Mouse (Mus musculus): ENCODE results near the gene Pafah1b1. TPM values are rescaled to one million over a fixed set of nuclear protein-coding genes. Genes with fewer than 3 reads are reported as not detected.

Pafah1b1 gene
- polyA plus RNA-seq, 2 experiments: 57.6 to 68.1 TPM

- no peak overlapping the region for H3K27ac ChIP-seq (replicated peaks; ENCODE audit: low read depth, low read length)
- H3K27me3 ChIP-seq (ENCODE audit: control insufficient read depth, insufficient read depth, low read length): no peaks in the 10 kb centered on the region
- no peak for ATAC-seq (ENCODE audit: low FRiP score, low read depth)
These were observed 87.0 kb downstream of the Pafah1b1 start for GRCm38 (mm10) chr11:74637486-74637885.

GRCm38 (mm10) chr11:74634490-74635275 is 89.8 kb downstream of the Pafah1b1 start:
- WGBS: 63% methylated on average over 5 of the region's 5 CpGs
- no peak for ATAC-seq (ENCODE audit: low FRiP score, low read depth)
- DNase-seq (ENCODE audit: low spot score): peak; percentile 85
- peaks cover 14% of the 10 kb centered on the region for H3K4me1 ChIP-seq (ENCODE audit: control insufficient read depth, insufficient read depth, low read length)
- H3K9me3 ChIP-seq (ENCODE audit: control insufficient read depth, low read length): no peaks in the 10 kb centered on the region
- TF ChIP-seq POLR2A (IDR thresholded peaks at IDR 0.05; ENCODE audit: borderline replicate concordance, extremely low read depth, insufficient read depth, insufficient read length): no peak
- no peak overlapping the region for H3K4me2 ChIP-seq (replicated peaks; ENCODE audit: low read depth, low read length, severe bottlenecking)
- no peaks in the 10 kb centered on the region for H3K36me3 ChIP-seq (ENCODE audit: control insufficient read depth, insufficient read depth, low read length)
- H3K27me3 ChIP-seq (ENCODE audit: control insufficient read depth, insufficient read depth, low read length): no peaks in the 10 kb centered on the region
- H3K27ac ChIP-seq (replicated peaks; ENCODE audit: low read depth, low read length): no peak overlapping the region
- H3K4me3 ChIP-seq (replicated peaks; ENCODE audit: low read length): no peak overlapping the region
- no peak overlapping the region for H3K9ac ChIP-seq (ENCODE audit: low read depth, low read length, severe bottlenecking)

More at GRCm38 (mm10) chr11:74637486-74637885, 87.0 kb downstream of the Pafah1b1 start:
- DNase-seq (ENCODE audit: low spot score): no peak
- Histone ChIP-seq H3K36me3 (ENCODE audit: control insufficient read depth, insufficient read depth, low read length) (no peaks in the 10 kb centered on the region), H3K9ac (ENCODE audit: low read depth, low read length, severe bottlenecking) (peak overlapping the region; percentile 90), H3K9me3 (ENCODE audit: control insufficient read depth, low read length) (no peaks in the 10 kb centered on the region), H3K4me3 (replicated peaks; ENCODE audit: low read length) (peak overlapping the region; percentile 76), H3K4me1 (ENCODE audit: control insufficient read depth, insufficient read depth, low read length) (peaks cover 14% of the 10 kb centered on the region), H3K4me2 (replicated peaks; ENCODE audit: low read depth, low read length, severe bottlenecking) (peak overlapping the region; percentile 92)
- 21% methylated on average over 8 of the region's 8 CpGs for WGBS
- no peak for TF ChIP-seq POLR2A (IDR thresholded peaks at IDR 0.05; ENCODE audit: borderline replicate concordance, extremely low read depth, insufficient read depth, insufficient read length)

- no peaks in the 10 kb centered on the region for H3K9me3 ChIP-seq (ENCODE audit: control insufficient read depth, low read length)
- no peak overlapping the region for H3K27ac ChIP-seq (replicated peaks; ENCODE audit: low read depth, low read length)
- no peaks in the 10 kb centered on the region for H3K27me3 ChIP-seq (ENCODE audit: control insufficient read depth, insufficient read depth, low read length)
- DNase-seq (ENCODE audit: low spot score) (no peak), ATAC-seq (ENCODE audit: low FRiP score, low read depth) (no peak)
- H3K4me2 ChIP-seq (replicated peaks; ENCODE audit: low read depth, low read length, severe bottlenecking): no peak overlapping the region
- no peak overlapping the region for H3K4me3 ChIP-seq (replicated peaks; ENCODE audit: low read length)
- peaks cover under 1% of the 10 kb centered on the region; the same call in 1 of the 2 replicates for H3K4me1 ChIP-seq (ENCODE audit: control insufficient read depth, insufficient read depth, low read length)
- TF ChIP-seq POLR2A (IDR thresholded peaks at IDR 0.05; ENCODE audit: borderline replicate concordance, extremely low read depth, insufficient read depth, insufficient read length): no peak
- WGBS: 71% methylated on average over 7 of the region's 7 CpGs
- no peaks in the 10 kb centered on the region for H3K36me3 ChIP-seq (ENCODE audit: control insufficient read depth, insufficient read depth, low read length)
- no peak overlapping the region for H3K9ac ChIP-seq (ENCODE audit: low read depth, low read length, severe bottlenecking)
These were observed 92.3 kb downstream of the Pafah1b1 start for GRCm38 (mm10) chr11:74631880-74632789.

- H3K4me1 ChIP-seq (ENCODE audit: control insufficient read depth, insufficient read depth, low read length): no peaks in the 10 kb centered on the region
- H3K9ac ChIP-seq (ENCODE audit: low read depth, low read length, severe bottlenecking): no peak overlapping the region
- H3K9me3 ChIP-seq (ENCODE audit: control insufficient read depth, low read length): no peaks in the 10 kb centered on the region
- no peak for DNase-seq (ENCODE audit: low spot score)
- ATAC-seq (ENCODE audit: low FRiP score, low read depth): no peak
- H3K36me3 ChIP-seq (ENCODE audit: control insufficient read depth, insufficient read depth, low read length): no peaks in the 10 kb centered on the region
- WGBS: 80% methylated on average over 3 of the region's 3 CpGs
- H3K4me2 ChIP-seq (replicated peaks; ENCODE audit: low read depth, low read length, severe bottlenecking): no peak overlapping the region
- TF ChIP-seq POLR2A (IDR thresholded peaks at IDR 0.05; ENCODE audit: borderline replicate concordance, extremely low read depth, insufficient read depth, insufficient read length): no peak
- no peaks in the 10 kb centered on the region for H3K27me3 ChIP-seq (ENCODE audit: control insufficient read depth, insufficient read depth, low read length)
- H3K4me3 ChIP-seq (replicated peaks; ENCODE audit: low read length): no peak overlapping the region
- no peak overlapping the region for H3K27ac ChIP-seq (replicated peaks; ENCODE audit: low read depth, low read length)
These were observed 97.0 kb downstream of the Pafah1b1 start for GRCm38 (mm10) chr11:74627481-74627880.

- Histone ChIP-seq H3K9me3 (ENCODE audit: control insufficient read depth, low read length) (no peaks in the 10 kb centered on the region), H3K4me2 (replicated peaks; ENCODE audit: low read depth, low read length, severe bottlenecking) (no peak overlapping the region), H3K4me3 (replicated peaks; ENCODE audit: low read length) (no peak overlapping the region), H3K27me3 (ENCODE audit: control insufficient read depth, insufficient read depth, low read length) (peaks cover 12% of the 10 kb centered on the region), H3K36me3 (ENCODE audit: control insufficient read depth, insufficient read depth, low read length) (no peaks in the 10 kb centered on the region), H3K27ac (replicated peaks; ENCODE audit: low read depth, low read length) (no peak overlapping the region), H3K4me1 (ENCODE audit: control insufficient read depth, insufficient read depth, low read length) (no peaks in the 10 kb centered on the region), H3K9ac (ENCODE audit: low read depth, low read length, severe bottlenecking) (no peak overlapping the region)
- TF ChIP-seq POLR2A (IDR thresholded peaks at IDR 0.05; ENCODE audit: borderline replicate concordance, extremely low read depth, insufficient read depth, insufficient read length): no peak
- ATAC-seq (ENCODE audit: low FRiP score, low read depth): no peak
- no peak for DNase-seq (ENCODE audit: low spot score)
These were observed 99.1 kb downstream of the Pafah1b1 start for GRCm38 (mm10) chr11:74625333-74625732.

Other genes with a start within 250 kb of the Pafah1b1 start
- 3.5 and 4.1 TPM in 2 replicates for gene Rap1gap2, start 113.8 kb downstream of the Pafah1b1 start, polyA plus RNA-seq (2012; rRNA removed)
- gene Rap1gap2, start 113.8 kb downstream of the Pafah1b1 start, polyA plus RNA-seq (2014; fragmentation: Nextera tagmentation; extraction: Ambion mirVana): 1.1 and 1.8 TPM in 2 replicates
- gene Ccdc92b, start 105.1 kb downstream of the Pafah1b1 start, polyA plus RNA-seq (2012; rRNA removed): 0.46 and 0.50 TPM in 2 replicates
- gene Ccdc92b, start 105.1 kb downstream of the Pafah1b1 start, polyA plus RNA-seq (2014; fragmentation: Nextera tagmentation; extraction: Ambion mirVana): 0.36 and 0.64 TPM in 2 replicates
- gene Cluh, start 75.2 kb downstream of the Pafah1b1 start, polyA plus RNA-seq (2012; rRNA removed): 44.8 and 48.8 TPM in 2 replicates
- 21.3 and 21.7 TPM in 2 replicates for gene Cluh, start 75.2 kb downstream of the Pafah1b1 start, polyA plus RNA-seq (2014; fragmentation: Nextera tagmentation; extraction: Ambion mirVana)
- gene Mettl16, start 46.2 kb upstream of the Pafah1b1 start, polyA plus RNA-seq (2012; rRNA removed): 11.3 and 17.0 TPM in 2 replicates
- 30.9 and 33.7 TPM in 2 replicates for gene Mettl16, start 46.2 kb upstream of the Pafah1b1 start, polyA plus RNA-seq (2014; fragmentation: Nextera tagmentation; extraction: Ambion mirVana)
- gene Mnt, start 106.2 kb upstream of the Pafah1b1 start, polyA plus RNA-seq (2012; rRNA removed): 17.9 and 25.0 TPM in 2 replicates
- gene Mnt, start 106.2 kb upstream of the Pafah1b1 start, polyA plus RNA-seq (2014; fragmentation: Nextera tagmentation; extraction: Ambion mirVana): 6.0 and 7.1 TPM in 2 replicates
- 18.2 and 21.2 TPM in 2 replicates for gene Sgsm2, start 172.4 kb upstream of the Pafah1b1 start, polyA plus RNA-seq (2012; rRNA removed)
- gene Sgsm2, start 172.4 kb upstream of the Pafah1b1 start, polyA plus RNA-seq (2014; fragmentation: Nextera tagmentation; extraction: Ambion mirVana): 6.5 and 7.1 TPM in 2 replicates
- 31.3 and 37.0 TPM in 2 replicates for gene Tsr1, start 173.4 kb upstream of the Pafah1b1 start, polyA plus RNA-seq (2012; rRNA removed)
- 49.6 and 50.0 TPM in 2 replicates for gene Tsr1, start 173.4 kb upstream of the Pafah1b1 start, polyA plus RNA-seq (2014; fragmentation: Nextera tagmentation; extraction: Ambion mirVana)
- gene Smg6, start 201.2 kb upstream of the Pafah1b1 start, polyA plus RNA-seq (2012; rRNA removed): 36.5 and 46.3 TPM in 2 replicates
- gene Smg6, start 201.2 kb upstream of the Pafah1b1 start, polyA plus RNA-seq (2014; fragmentation: Nextera tagmentation; extraction: Ambion mirVana): 16.0 and 17.9 TPM in 2 replicates
- 19.2 and 22.6 TPM in 2 replicates for gene Srr, start 201.3 kb upstream of the Pafah1b1 start, polyA plus RNA-seq (2012; rRNA removed)
- 33.2 and 34.2 TPM in 2 replicates for gene Srr, start 201.3 kb upstream of the Pafah1b1 start, polyA plus RNA-seq (2014; fragmentation: Nextera tagmentation; extraction: Ambion mirVana)